Mouse (Mus musculus) liver, postnatal 0 days (tissue): Measurements from ENCODE around the gene Bok. TPM values are rescaled to one million over a fixed set of nuclear protein-coding genes. Genes with fewer than 3 reads are reported as not detected.
A peak's percentile ranks its signal among the peaks of the same experiment; 100 is the strongest.

Experiments
- ATAC-seq: fragments of 200-750 bp; cut with Nextera tagmentation; 2 replicates; pipeline ENCODE4 v1.8.0; 2017; ENCODE audit warnings: mild to moderate bottlenecking, moderate library complexity
- DNase-seq: peaks from one replicate; pipeline ENCODE4 v3.0.0-alpha.2; 2016
- H3K27ac ChIP-seq: fragments of 300-500 bp; sonication (generic); 2 replicates; pipeline ENCODE4 v1.5.1; 2014; ENCODE audit warnings: antibody characterized with exemption, moderate library complexity, mild to moderate bottlenecking, low read depth
- H3K27me3 ChIP-seq: fragments of 300-500 bp; sonication (generic); 2 replicates; pipeline ENCODE4 v1.6.1; 2014; ENCODE audit warnings: low read length, control low read depth, mixed read lengths; ENCODE audit not compliant: insufficient read depth
- H3K36me3 ChIP-seq: fragments of 300-500 bp; sonication (generic); replicated peaks from 2 replicates; pipeline ENCODE4 v1.6.1; 2014; ENCODE audit warnings: mild to moderate bottlenecking, control low read depth, low read length, moderate library complexity, mixed read lengths; ENCODE audit not compliant: insufficient read depth
- H3K4me1 ChIP-seq: fragments of 300-500 bp; sonication (generic); 2 replicates; pipeline ENCODE4 v1.6.1; 2014; ENCODE audit warnings: antibody characterized with exemption, mild to moderate bottlenecking, control low read depth; ENCODE audit not compliant: insufficient read depth
- H3K4me2 ChIP-seq: fragments of 300-500 bp; sonication (generic); 2 replicates; pipeline ENCODE4 v1.6.1; 2014; ENCODE audit warnings: low read depth, mild to moderate bottlenecking, low read length, moderate library complexity, mixed read lengths
- H3K4me3 ChIP-seq: fragments of 300-500 bp; sonication (generic); 2 replicates; pipeline ENCODE4 v1.5.1; 2014; ENCODE audit warnings: low read depth, low read length
- H3K9ac ChIP-seq: fragments of 300-500 bp; sonication (generic); replicated peaks from 2 replicates; pipeline ENCODE4 v1.6.1; 2014; ENCODE audit warnings: mild to moderate bottlenecking, moderate library complexity
- H3K9me3 ChIP-seq: fragments of 300-500 bp; sonication (generic); 2 replicates; pipeline ENCODE4 v1.6.1; 2016; ENCODE audit warnings: mild to moderate bottlenecking, control low read depth, low read length, mixed read lengths
- CTCF ChIP-seq: sonication (generic); IDR thresholded peaks from 2 replicates; pipeline ENCODE4 v1.5.1; 2016; ENCODE audit warnings: antibody characterized with exemption, low read depth
- EP300 ChIP-seq: IDR thresholded peaks from 2 replicates; pipeline ENCODE4 v1.6.1; 2016; ENCODE audit warnings: antibody characterized with exemption, low read depth, mild to moderate bottlenecking
- WGBS: fragments of 180-500 bp; shearing (Covaris S2); extraction: QIAGEN DNeasy Blood & Tissue Kit; methylation state at CpG from one replicate; pipeline ENCODE4 v1.1.7; 2014; ENCODE audit not compliant: insufficient replicate concordance; 5-methylcytosine and 5-hydroxymethylcytosine counted together
- polyA plus RNA-seq: library from polyadenylated mRNA; unstranded; fragments of >200 nt; fragmentation: Nextera tagmentation; extraction: Ambion mirVana; gene quantifications from 2 replicates; pipeline ENCODE4 v1.2.1, GENCODE M21; 2015

The Bok gene
- polyA plus RNA-seq, 1 experiment from 2014 or later, result 7.2 TPM

DNA sequence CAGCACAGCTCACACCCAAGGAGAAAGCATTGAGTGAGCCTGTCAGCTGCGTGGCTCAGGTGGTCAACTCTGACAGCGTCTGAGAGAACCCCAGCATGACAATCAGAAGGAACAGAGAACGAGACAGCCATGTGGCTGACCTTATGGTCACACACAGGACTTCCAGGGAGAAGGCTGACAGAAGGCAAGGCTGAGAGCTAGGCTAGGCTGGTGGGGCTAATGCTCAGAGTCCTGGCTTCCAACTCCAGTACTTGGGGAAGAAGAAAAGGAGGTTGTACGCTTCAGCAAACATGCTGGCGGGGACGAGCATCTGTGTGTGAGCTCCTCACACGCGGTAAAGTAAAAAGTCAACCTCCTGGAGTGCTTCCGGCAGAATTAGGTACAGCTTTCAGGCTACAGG is 18.9 kb downstream of the Bok start:
- no peak overlapping the region for H3K27ac ChIP-seq
- WGBS, result 88% methylated on average over 9 of the region's 9 CpGs
- no peak overlapping the region for H3K4me3 ChIP-seq
- TF ChIP-seq CTCF, result no peak
- no peak for TF ChIP-seq EP300
- no peak overlapping the region for H3K9ac ChIP-seq
- H3K4me2 ChIP-seq, result no peak overlapping the region
- peaks cover 10% of the 10 kb centered on the region for H3K36me3 ChIP-seq
- DNase-seq (no peak), ATAC-seq (no peak)
- H3K4me1 ChIP-seq, result no peaks in the 10 kb centered on the region
- H3K27me3 ChIP-seq, result no peaks in the 10 kb centered on the region
- no peaks in the 10 kb centered on the region for H3K9me3 ChIP-seq

DNA sequence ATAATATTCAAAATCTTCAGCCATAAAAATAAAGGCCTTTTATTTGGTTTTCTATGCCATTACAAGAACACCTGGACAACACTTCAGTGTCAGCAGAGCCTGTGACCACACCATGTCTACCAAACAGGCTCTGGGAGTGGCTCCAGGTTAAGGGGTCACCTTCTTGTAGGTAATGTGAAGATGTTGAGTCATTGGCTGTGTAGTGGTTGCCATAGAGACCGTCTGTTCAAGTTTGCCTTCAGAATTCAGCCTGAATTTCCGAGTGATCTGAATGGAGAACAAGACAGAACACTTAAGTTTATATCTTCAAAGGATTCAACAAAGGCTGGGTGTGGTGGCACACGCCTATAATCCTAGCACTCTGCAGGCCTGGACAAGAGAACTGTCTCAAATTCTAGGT is 19.9 kb downstream of the Bok start:
- ATAC-seq, result no peak

DNA sequence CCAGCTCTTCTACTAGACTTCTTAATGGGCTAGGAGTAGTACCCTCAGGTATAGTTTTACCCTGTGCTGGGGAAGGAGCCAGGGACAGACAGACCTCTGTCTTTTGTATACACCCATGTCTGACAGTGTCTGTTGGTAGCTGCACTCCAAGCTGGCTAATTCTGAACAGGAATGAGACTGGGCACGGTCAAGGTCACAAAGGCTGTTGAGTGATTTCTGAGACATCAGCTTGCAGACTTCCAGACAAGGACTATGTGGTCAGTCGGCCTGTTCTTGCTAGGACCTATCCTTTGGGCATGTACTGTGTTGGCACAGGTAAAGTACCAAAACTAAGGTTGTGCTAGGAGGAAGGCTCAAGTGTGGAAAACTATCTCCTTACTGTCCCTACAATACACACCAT is 30.7 kb downstream of the Bok start:
- H3K9ac ChIP-seq, result no peak overlapping the region
- H3K36me3 ChIP-seq, result peaks cover 21% of the 10 kb centered on the region; the same call in 1 of the 2 replicates
- WGBS, result 79% methylated on average over 2 of the region's 2 CpGs
- no peaks in the 10 kb centered on the region; the same call in 1 of the 2 replicates for H3K4me1 ChIP-seq
- H3K4me2 ChIP-seq, result no peak overlapping the region
- TF ChIP-seq CTCF, result no peak
- TF ChIP-seq EP300, result no peak
- DNase-seq (no peak), ATAC-seq (no peak)
- no peak overlapping the region for H3K4me3 ChIP-seq
- no peaks in the 10 kb centered on the region for H3K9me3 ChIP-seq
- H3K27me3 ChIP-seq, result no peaks in the 10 kb centered on the region
- H3K27ac ChIP-seq, result no peak overlapping the region

More for the DNA sequence above, 19.9 kb downstream of the Bok start:
- no peak overlapping the region for H3K4me3 ChIP-seq
- no peaks in the 10 kb centered on the region for H3K9me3 ChIP-seq
- no peaks in the 10 kb centered on the region for H3K27me3 ChIP-seq
- 82% methylated on average over 3 of the region's 3 CpGs for WGBS
- no peak overlapping the region for H3K27ac ChIP-seq
- peaks cover 10% of the 10 kb centered on the region for H3K36me3 ChIP-seq
- H3K4me1 ChIP-seq, result no peaks in the 10 kb centered on the region
- DNase-seq, result no peak
- H3K4me2 ChIP-seq, result no peak overlapping the region
- TF ChIP-seq CTCF (no peak), EP300 (no peak)
- H3K9ac ChIP-seq, result no peak overlapping the region

DNA sequence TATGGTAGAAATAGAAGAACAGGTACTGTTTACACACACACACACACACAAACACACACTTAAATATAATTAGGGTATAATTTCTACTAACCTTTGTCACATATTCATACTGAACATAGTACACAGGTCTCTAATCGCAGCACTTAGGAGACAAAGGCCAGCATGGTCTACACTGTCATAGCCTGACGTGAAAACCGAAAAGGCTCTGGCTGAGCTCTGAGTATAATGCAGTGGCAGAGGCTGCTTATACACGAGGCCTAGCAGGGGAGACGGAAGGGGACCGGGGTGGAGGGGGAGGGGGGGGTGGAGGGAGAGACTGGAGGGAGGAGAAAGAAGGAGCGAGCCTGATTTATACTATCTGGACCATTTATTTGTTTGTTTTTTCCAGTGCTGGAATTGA is 36.1 kb downstream of the Bok start:
- Histone ChIP-seq H3K9ac (no peak overlapping the region), H3K36me3 (peaks cover 12% of the 10 kb centered on the region; the same call in 1 of the 2 replicates)
- whole genome bisulfite sequencing, result 70% methylated on average over 7 of the region's 7 CpGs

DNA sequence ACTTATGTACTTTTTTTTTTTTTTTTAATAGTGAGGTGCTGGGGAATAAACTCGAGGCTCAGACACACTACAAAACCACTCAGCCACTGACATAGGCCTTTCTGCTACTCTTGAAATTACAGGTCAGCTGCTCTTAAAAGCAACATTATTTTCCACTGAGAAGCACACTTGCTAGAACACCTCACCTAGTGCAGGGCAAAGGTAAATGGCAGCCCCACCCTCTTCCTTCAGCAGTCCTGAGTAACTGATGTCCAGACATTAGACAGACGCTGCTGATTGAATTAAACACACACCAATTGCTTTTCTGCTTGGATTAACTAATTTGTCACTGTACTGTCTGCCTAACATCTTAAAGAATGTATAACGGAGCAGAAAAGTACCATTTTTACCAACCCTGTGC is 39.2 kb downstream of the Bok start:
- ATAC-seq (no peak), DNase-seq (no peak)
- H3K4me1 ChIP-seq, result no peaks in the 10 kb centered on the region
- no peaks in the 10 kb centered on the region for H3K9me3 ChIP-seq
- peaks cover 5% of the 10 kb centered on the region; the same call in 1 of the 2 replicates for H3K36me3 ChIP-seq
- no peak overlapping the region for H3K27ac ChIP-seq
- H3K27me3 ChIP-seq, result no peaks in the 10 kb centered on the region
- WGBS, result 78% methylated on average over 3 of the region's 3 CpGs
- TF ChIP-seq CTCF, result no peak
- no peak for TF ChIP-seq EP300
- no peak overlapping the region for H3K4me2 ChIP-seq
- no peak overlapping the region for H3K4me3 ChIP-seq
- no peak overlapping the region for H3K9ac ChIP-seq

More for the DNA sequence above, 36.1 kb downstream of the Bok start:
- H3K4me2 ChIP-seq, result no peak overlapping the region
- TF ChIP-seq CTCF, result no peak
- TF ChIP-seq EP300, result no peak
- no peak overlapping the region for H3K4me3 ChIP-seq
- H3K27me3 ChIP-seq, result no peaks in the 10 kb centered on the region
- DNase-seq (no peak), ATAC-seq (no peak)
- H3K27ac ChIP-seq, result no peak overlapping the region
- no peaks in the 10 kb centered on the region for H3K9me3 ChIP-seq
- H3K4me1 ChIP-seq, result no peaks in the 10 kb centered on the region

DNA sequence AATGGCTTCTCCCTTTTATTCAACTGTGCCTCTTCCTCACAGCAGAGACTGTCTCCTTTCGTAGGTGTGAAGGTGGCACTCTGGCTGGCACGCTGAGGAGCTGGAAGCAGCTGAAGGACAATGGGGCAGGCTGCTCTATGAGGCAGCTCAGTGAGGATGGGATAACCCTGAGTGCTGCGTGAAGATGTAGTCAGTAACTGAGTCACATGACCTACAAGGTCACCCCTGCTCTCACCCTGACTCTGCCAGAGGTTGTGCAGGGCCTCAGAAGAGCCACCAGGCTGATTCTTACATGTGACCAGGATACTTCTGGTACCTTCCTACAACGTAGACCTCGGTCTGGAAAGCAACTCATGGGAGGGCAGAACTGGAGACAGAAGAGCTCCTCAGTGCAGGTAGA is 40.2 kb downstream of the Bok start:
- no peak overlapping the region for H3K4me3 ChIP-seq
- no peaks in the 10 kb centered on the region for H3K9me3 ChIP-seq
- no peak overlapping the region for H3K4me2 ChIP-seq
- ATAC-seq (no peak), DNase-seq (no peak)
- no peak overlapping the region for H3K9ac ChIP-seq
- no peak overlapping the region for H3K27ac ChIP-seq
- no peaks in the 10 kb centered on the region for H3K27me3 ChIP-seq
- no peak for TF ChIP-seq EP300
- 81% methylated on average over 5 of the region's 5 CpGs for WGBS
- H3K4me1 ChIP-seq, result no peaks in the 10 kb centered on the region
- peaks cover 5% of the 10 kb centered on the region; the same call in 1 of the 2 replicates for H3K36me3 ChIP-seq

DNA sequence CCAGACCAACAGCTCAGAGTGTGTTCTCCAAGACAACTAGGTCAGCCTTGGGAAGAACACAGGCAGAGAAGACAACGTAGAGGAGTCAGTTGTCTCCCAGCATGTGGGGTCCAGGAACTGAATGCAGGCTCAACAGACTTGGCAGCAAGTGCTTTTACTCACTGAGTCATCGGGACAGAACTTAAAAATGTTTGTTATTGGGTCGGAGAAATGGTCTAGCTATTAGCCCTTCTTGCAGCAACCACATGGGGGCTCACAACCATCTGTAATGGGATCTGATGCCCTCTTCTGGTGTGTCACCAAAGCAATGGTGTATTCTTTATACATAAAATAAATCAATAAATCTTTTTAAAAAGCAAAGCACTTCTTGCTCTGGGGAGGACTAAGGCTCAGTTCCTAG is 40.7 kb downstream of the Bok start:
- Histone ChIP-seq H3K36me3 (peaks cover 5% of the 10 kb centered on the region; the same call in 1 of the 2 replicates), H3K4me3 (no peak overlapping the region), H3K27me3 (no peaks in the 10 kb centered on the region), H3K9me3 (no peaks in the 10 kb centered on the region), H3K27ac (no peak overlapping the region), H3K4me2 (no peak overlapping the region), H3K9ac (no peak overlapping the region), H3K4me1 (no peaks in the 10 kb centered on the region)
- 72% methylated on average over 3 of the region's 3 CpGs for WGBS
- no peak for DNase-seq
- ATAC-seq, result no peak
- TF ChIP-seq CTCF (peak; percentile 32; the same call in 1 of the 2 replicates), EP300 (no peak)
